Mouse (Mus musculus) embryo, embryonic 11.5 days (tissue): ENCODE data around the gene Dnah8.

Experiments used
- DNase-seq: peaks from one replicate; pipeline ENCODE4 v3.0.0-alpha.2; 2012; ENCODE audit warnings: low read depth, low spot score

Gene Dnah8

GRCm38 (mm10) chr17:30877456-30877855, 253.3 kb downstream of the Dnah8 start:
- DNase-seq, result no peak

DNA sequence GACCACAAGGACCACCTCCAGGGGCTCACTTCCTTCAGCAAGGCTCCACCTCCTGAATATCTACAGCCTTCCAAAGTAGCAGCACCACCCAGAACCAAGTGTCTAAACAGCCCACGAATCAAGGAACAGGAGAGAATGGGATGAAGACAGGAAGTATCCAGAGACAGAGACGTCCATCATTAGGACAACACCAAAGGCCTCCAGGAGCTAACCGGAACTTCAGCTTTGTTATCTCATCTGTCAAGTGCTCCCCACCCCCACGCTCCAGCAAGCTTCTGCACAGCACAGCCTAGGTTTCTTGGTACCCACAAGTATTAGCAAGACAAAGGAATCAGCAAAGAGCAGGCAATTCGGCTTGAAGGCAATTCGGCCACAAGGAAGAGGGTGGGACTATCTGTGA, 254.5 kb downstream of the Dnah8 start:
- DNase-seq, result no peak

DNA sequence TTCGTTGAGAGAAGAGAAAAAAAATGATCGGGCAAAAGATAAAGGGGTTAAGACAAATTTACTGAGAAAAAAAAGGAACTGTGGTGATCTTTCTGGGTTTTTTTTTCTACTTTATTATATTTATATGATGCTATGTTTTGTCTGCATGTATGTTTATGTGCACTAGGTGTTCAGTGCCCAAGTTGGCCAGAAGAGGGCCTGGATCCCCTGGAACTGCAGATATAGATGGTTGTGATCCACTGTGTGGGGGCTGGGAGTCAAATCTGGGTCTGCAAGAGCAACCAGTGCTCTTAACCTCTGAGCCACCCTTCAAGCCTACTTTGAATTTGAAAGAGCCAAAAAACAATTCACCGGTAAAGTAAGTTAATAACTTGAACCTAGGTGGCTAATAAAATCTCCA, 256.2 kb downstream of the Dnah8 start:
- DNase-seq, result no peak

GRCm38 (mm10) chr17:30881001-30881400, 256.8 kb downstream of the Dnah8 start:
- no peak for DNase-seq

DNA sequence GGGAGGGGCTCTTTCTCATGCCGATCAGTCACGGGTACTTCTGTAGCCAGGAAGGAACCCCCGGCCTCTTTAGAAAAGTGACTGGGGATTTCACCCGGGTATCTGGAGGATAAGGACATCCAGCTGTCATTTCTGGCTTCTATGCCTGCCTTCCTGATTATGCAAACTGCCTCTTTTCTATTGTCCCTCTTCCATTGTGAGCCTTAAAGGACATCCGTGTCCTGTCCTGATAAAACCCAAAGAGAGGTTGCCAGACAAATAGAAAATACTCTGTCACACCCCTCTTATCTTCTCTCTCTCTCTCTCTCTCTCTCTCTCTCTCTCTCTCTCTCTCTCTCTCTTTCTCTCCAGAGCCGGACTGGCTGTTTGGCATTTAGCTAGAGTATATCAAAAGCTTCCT, 258.1 kb downstream of the Dnah8 start:
- DNase-seq, result no peak

DNA sequence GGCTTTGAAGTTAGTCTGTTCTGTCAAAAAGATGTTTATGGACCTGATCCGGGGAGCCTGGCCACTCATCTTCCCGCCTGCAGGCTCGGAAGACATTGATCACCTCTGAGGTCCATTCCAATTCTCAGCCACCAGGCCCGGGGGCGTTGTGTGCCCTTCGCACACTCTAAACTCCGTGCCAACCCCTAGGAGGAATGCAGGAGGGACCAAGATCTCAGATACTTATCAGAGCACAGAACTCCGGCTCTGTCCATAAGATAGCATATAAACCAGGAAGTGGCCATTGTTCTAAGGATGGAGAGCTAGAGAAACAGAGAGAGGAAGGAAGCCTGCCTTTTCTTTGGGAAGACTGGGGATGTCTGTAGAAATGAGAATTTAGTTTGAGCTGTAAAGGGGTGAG, 259.4 kb downstream of the Dnah8 start:
- DNase-seq, result no peak

DNA sequence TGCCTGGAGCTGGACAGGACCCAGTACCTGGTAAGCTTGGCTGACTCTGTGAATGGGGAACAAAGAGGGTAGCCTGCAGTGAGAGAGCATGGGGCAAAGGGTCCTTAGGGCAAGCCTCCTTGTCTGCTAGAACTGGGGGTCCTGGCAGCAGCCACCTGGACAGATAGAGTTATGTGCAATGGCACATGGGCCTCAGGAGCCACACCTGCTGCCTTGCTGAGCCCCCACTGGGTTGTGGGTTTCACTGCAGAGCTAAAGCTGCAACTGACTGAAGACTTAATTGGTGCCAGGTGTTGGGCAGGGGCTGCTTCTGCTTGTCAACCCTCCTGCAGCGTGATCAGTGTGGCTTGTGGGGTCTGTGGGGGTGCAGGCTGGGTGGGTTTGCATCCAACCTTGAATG, 267.9 kb downstream of the Dnah8 start:
- peak; percentile 46 for DNase-seq

DNA sequence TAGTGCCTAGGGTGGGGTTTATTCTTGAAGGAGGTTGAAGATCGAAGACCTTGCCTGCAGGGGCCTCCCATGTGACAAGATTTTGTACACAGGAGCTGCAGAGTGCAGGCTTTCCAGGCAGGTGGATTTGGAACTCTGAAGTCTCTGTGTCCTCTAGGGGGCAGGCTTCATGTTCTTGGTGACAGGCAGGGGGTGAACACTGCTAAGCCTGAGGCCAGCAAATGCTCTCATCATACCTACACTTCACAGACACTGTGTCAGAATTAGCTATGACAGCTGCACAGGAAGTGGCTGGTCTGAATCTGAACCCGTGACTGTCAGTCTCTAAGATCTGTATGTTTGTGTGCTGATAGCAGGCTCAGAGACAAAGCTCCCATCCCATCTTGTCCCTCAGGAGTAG, 268.6 kb downstream of the Dnah8 start:
- DNase-seq, result no peak

DNA sequence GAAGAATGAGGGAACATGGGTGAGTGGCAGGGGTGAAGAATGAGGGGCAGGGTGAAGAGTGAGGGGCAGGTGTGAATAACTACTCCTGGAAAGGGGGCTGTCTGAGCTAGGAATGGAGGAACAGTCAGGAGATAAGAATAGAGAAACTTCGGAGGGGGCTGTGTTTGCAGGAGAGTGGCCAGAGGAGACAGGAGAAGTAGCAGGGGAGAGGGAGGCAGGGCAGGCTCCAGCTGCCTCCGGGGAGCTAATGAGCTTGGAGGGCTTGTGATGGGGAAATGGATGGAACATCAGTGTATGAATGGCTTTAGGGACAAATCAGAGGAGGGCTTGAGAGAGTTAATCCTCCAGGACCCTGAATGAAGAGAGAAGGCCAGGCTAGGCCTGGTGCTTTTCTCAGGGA, 272.9 kb downstream of the Dnah8 start:
- no peak for DNase-seq

DNA sequence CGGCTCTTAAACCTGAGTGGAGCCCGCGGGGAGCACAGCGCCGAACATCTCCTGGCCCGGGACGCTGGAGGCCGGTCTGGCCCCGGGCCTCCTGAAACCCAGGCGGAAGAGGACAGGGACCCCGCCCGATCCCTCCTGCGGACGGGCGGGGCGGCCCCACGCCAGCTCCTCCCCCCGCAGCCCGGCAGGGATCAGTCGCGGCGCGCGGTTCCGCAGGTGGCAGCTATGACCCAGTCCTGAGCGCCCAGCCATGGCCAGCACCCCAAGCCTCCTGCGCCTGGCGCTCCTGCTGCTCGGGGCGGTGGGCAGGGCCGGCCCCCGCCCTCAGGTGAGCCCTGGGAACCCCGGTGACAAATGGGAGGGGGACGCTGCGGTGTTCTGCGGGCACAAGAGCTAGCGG, 277.5 kb downstream of the Dnah8 start, which contains the start of gene Glp1r:
Gene Glp1r, plus strand, starts transcription at position 191 of the 400 bp plus-strand sequence.
- DNase-seq, result no peak

DNA sequence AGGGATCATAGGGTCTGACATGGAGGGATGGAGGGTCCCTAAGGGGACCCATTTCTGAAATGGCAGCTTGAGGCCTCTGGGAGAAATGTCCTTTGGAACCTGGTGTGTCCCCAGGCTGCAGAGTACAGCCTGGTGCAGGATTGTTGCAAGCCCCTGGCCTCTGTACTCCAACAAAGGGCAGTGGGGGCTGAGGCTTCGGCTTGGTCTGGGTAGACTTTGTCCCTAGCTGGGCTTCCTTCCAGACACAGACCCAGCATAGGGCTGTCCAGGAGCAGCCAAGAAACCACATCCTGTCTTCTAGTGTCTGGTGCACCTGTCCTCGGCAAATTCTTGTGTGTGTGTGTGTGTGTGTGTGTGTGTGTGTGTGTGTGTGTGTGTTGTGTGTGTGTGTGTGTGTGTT, 279.9 kb downstream of the Dnah8 start:
- DNase-seq, result no peak

DNA sequence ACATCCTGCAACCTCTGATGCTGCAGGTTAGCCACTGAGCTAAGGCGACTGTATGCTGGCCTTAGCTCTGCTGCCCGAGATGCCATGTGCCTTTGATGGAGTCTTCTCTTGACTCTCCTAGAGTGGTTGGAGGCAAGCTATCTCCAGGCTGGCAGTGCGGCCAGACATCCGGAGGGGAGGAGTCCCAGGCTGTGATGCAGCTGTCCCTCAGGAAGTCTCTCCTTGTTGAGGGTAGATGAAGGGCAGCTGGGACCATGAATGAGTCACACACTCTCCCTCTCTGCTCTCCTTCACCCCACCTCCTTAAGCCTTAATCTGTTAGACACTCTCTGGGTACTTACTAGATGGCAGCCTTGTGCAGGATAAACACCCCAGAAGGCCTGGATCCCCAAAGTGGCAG, 283.4 kb downstream of the Dnah8 start:
- DNase-seq, result no peak

DNA sequence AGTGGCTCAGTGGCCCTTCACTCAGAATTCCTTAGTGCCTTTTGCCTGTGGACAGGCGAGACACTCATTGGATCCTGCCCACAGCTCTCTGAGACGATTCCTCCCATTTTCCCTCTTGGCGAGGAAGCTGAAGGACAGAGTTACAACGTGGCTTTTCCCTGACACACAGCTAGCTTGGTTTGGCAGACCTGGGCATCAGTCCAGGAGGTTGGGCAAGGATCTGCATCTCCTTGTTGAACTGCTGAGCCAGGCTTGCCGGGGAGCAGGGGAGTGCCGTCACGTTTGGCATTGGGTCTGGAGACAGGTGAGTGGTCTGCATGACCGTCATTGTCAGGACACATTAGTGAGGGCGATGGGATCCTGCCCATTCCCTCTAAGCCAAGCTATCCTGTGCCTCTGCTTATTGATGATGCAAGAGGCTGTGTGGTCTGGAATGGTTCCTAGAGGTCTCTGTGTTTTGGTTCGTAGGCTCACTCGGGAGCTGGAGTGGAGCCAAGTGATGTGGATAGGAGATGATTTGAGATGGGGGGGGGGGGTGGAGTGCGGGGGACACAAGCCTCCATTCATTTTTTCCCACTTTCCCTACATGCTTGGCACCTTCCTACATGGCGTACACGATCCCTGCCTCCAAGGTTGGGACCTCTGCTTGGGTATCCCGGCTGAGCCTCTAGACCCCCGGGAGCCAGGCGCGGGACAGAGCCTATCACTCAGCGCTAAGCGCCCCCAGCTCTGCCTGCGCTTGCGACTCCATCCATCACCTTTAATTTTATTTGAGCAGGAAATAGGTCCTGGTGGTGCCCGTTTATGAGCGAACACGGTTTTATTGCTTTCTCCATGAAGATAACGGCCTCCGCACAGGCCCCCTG, 286.9 kb downstream of the Dnah8 start:
- no peak for DNase-seq

DNA sequence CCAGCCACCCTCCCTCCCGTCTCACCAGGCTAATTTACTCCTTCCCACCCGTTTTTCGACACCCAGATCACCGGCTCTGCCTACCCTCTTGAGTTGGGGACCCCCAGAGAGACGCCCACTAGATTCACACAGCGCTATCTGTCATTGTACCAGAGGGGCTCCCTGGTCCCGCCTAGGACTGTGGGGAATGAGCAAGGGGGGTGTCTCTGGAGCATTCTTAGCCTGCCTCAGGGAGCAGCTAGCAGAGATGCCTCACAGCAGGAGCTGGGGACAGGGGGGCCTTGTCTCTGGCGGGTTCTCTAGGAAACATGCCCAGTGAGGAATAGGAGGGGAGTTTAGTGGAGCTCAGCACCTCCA, 287.6 kb downstream of the Dnah8 start:
- no peak for DNase-seq

DNA sequence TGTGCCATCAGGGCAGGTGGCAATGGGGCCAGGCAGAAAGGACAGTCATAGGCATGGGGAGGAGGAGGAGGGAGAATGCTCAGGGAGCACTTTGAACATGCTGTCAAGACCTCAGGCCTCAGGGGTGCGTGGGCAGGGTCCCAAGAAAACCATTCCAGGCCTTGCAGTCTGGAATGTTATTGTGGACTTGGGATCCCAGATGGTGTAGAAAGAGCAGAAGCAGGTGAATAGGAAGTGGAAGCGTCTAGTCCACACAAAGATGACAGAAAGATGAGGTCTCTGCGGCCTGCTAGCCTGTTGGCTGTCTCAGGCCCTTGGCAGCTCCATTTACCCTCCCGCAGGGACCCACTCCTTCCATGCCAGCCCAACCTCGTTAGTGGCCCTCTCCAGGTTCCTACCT, 288.4 kb downstream of the Dnah8 start:
- DNase-seq, result no peak

DNA sequence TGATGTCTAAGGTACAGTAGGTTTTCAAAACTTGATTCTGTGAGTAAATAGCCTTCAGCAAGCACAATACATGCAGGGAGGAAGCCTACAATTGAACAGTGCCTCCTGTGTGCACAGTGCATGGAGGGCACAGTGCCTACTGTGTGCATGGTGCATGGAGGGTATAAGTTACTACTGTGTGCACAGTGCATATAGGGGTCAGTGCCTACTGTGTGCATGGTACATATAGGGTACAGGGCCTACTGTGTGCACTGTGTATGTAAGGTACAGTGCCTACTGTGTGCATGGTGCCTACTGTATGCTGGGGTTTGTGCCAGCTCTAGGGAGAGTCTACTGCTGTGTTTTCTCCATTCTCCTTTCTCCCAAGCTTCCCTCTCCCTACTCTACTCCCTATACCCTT, 290.1 kb downstream of the Dnah8 start:
- DNase-seq, result no peak

DNA sequence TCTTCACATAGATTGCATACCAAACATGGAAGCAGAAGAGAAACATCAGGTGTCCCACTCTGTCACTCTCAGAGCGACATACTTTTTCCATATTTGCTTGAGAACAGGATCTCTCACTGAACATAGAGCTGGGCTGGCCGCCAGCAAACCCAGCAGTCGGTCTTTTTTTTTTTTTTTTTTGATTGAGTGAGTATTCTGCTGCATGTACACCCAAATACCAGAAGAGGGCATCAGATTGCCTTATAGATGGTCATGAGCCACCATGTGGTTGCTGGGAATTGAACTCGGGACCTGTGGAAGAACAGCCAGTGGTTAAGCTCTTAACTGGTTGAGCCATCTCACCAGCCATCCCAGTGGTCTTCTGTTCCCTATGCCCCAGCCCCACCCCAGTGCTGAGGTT, 299.4 kb downstream of the Dnah8 start:
- no peak for DNase-seq
